Mouse (Mus musculus): ENCODE measurements around the gene Nedd4.

GRCm38 (mm10) chr9:72685231-72685630, 23.1 kb downstream of the Nedd4 start:
- TF ChIP-seq POLR2A (IDR thresholded peaks at IDR 0.05; ENCODE audit: control insufficient read depth, low read depth, low read length) = no peak
- no peak for TF ChIP-seq CTCF (IDR thresholded peaks at IDR 0.05; ENCODE audit: control insufficient read depth, insufficient read depth, insufficient replicate concordance, low read depth, low read length)
